Mouse (Mus musculus): ENCODE measurements around the gene Wdfy1.

The Wdfy1 gene

GRCm38 (mm10) chr1:79711147-79712126 lies 64.5 kb downstream of the Wdfy1 start:
- peak in 1 of 2 experiments; percentile 62 for DNase-seq (ENCODE audit: low spot score in 2 of 2)

- DNase-seq (ENCODE audit: low spot score in 2 of 2): no peak
Observed at GRCm38 (mm10) chr1:79710678-79711077, 65.3 kb downstream of the Wdfy1 start.

- no peak for DNase-seq (ENCODE audit: low spot score in 2 of 2)
Observed at GRCm38 (mm10) chr1:79710216-79710615, 65.7 kb downstream of the Wdfy1 start.

GRCm38 (mm10) chr1:79707383-79707782 lies 68.6 kb downstream of the Wdfy1 start:
- DNase-seq (ENCODE audit: low spot score in 2 of 2): no peak

- no peak for DNase-seq (ENCODE audit: low spot score in 2 of 2)
Observed at GRCm38 (mm10) chr1:79706707-79707106, 69.2 kb downstream of the Wdfy1 start.

GRCm38 (mm10) chr1:79704672-79705071 lies 71.3 kb downstream of the Wdfy1 start:
- no peak for DNase-seq (ENCODE audit: low spot score in 2 of 2)

- no peak for DNase-seq (ENCODE audit: low spot score in 2 of 2)
Observed at GRCm38 (mm10) chr1:79703520-79703919, 72.4 kb downstream of the Wdfy1 start.

- DNase-seq (ENCODE audit: low spot score in 2 of 2): no peak
Observed at GRCm38 (mm10) chr1:79698506-79698905, 77.4 kb downstream of the Wdfy1 start.

GRCm38 (mm10) chr1:79697382-79697781 lies 78.6 kb downstream of the Wdfy1 start:
- DNase-seq (ENCODE audit: low spot score in 2 of 2): no peak

- no peak for DNase-seq (ENCODE audit: low spot score in 2 of 2)
Observed at GRCm38 (mm10) chr1:79696933-79697332, 79.0 kb downstream of the Wdfy1 start.

GRCm38 (mm10) chr1:79692482-79692881 lies 83.5 kb downstream of the Wdfy1 start:
- no peak for DNase-seq (ENCODE audit: low spot score in 2 of 2)

- no peak for DNase-seq (ENCODE audit: low spot score in 2 of 2)
Observed at GRCm38 (mm10) chr1:79687254-79687653, 88.7 kb downstream of the Wdfy1 start.

GRCm38 (mm10) chr1:79684027-79684426 lies 91.9 kb downstream of the Wdfy1 start:
- DNase-seq (ENCODE audit: low spot score in 2 of 2): no peak

GRCm38 (mm10) chr1:79682936-79683335 lies 93.0 kb downstream of the Wdfy1 start:
- DNase-seq (ENCODE audit: low spot score in 2 of 2): no peak

GRCm38 (mm10) chr1:79680777-79681176 lies 95.2 kb downstream of the Wdfy1 start:
- DNase-seq (ENCODE audit: low spot score in 2 of 2): no peak

- DNase-seq (ENCODE audit: low spot score in 2 of 2): no peak
Observed at GRCm38 (mm10) chr1:79678117-79678684, 97.7 kb downstream of the Wdfy1 start.

- DNase-seq (ENCODE audit: low spot score in 2 of 2): no peak
Observed at GRCm38 (mm10) chr1:79675716-79676115, 100.2 kb downstream of the Wdfy1 start.

GRCm38 (mm10) chr1:79671543-79672337 lies 104.2 kb downstream of the Wdfy1 start, which contains the start of gene Ap1s3:
Ap1s3 (minus strand) TSS chr1:79671972.
- peak; percentile 72 to 90 for DNase-seq (ENCODE audit: low spot score in 2 of 2)

GRCm38 (mm10) chr1:79671196-79671542 lies 104.8 kb downstream of the Wdfy1 start:
- DNase-seq (ENCODE audit: low spot score in 2 of 2): peak; percentile 28 to 64

GRCm38 (mm10) chr1:79669419-79669974 lies 106.4 kb downstream of the Wdfy1 start:
- no peak for DNase-seq (ENCODE audit: low spot score in 2 of 2)

- no peak for DNase-seq (ENCODE audit: low spot score in 2 of 2)
Observed at GRCm38 (mm10) chr1:79664911-79665310, 111.0 kb downstream of the Wdfy1 start.

GRCm38 (mm10) chr1:79659598-79659997 lies 116.3 kb downstream of the Wdfy1 start:
- DNase-seq (ENCODE audit: low spot score in 2 of 2): no peak

Data from spleen, postnatal 4 days (tissue).